In genomic region chr7:38215697-38216096, GRCm38 (mm10) we compare ENCODE assay signal across 18 mouse cellular contexts. TPM values are rescaled to one million over a fixed set of nuclear protein-coding genes. Genes with fewer than 3 reads are reported as not detected.
DNase-seq lines count a peak whose midpoint lies in the region; ATAC-seq lines count a peak whose summit lies in the region.
"Had no signal": no experiment of that assay in that cellular context is flagged by ENCODE, and none has a peak within 500 bp of the region (broad histone marks: within the 10 kb centered on the region; RNA-seq: fewer than 3 reads in every experiment).

No protein-coding gene starts in this region.

- ATAC-seq in megakaryocyte-erythroid progenitor cell, adult 5-6 weeks (replicated peaks; ENCODE audit: low FRiP score, low TSS enrichment, poor library complexity, severe bottlenecking) = 0 out of 2 replicates have a peak, but pooled peaks have one; percentile 16
- ATAC-seq: forebrain, embryonic 13.5 days; forebrain, embryonic 15.5 days; Patski had no signal

- DNase-seq in cerebellum, adult 9-10 months = peak; percentile 21
- DNase-seq in cerebellum, adult 9-11 months = no peak
- DNase-seq in heart, adult 11 months = peak; percentile 93
- no peak for DNase-seq in heart, postnatal 25 days (ENCODE audit: low spot score)
- DNase-seq in thymus, postnatal 0 days (ENCODE audit: low spot score) = peak; percentile 11
- DNase-seq in thymus, postnatal 14 days = no peak
- DNase-seq: adrenal gland, adult 8-10 months; adrenal gland, postnatal 14 days; adrenal gland, postnatal 36 days; B cell, adult 2 months; cerebellum, adult 11-12 months; cerebellum, adult 2 months; cerebellum, postnatal 10 days; cerebellum, postnatal 25 days had no signal

- intact Hi-C loops in heart, postnatal 25 days (cut with DNase I) = no loop called here

RNA-seq across cellular contexts. Expression of gene Plekhf1, which starts 12.1 kb away (rescaled TPM):
- 1 to 10 TPM; 9.5 to 9.9 TPM for total RNA-seq in heart, postnatal 25 days (2021)
- 8.1 and 8.8 TPM in 2 replicates for polyA plus RNA-seq in thymus, postnatal 0 days (2015; fragmentation: Nextera tagmentation; extraction: Ambion mirVana)
- total RNA-seq in megakaryocyte-erythroid progenitor cell, adult 5-6 weeks (2014; fragmentation: Nextera tagmentation) = 1.0 TPM in 1 of 2 replicates, not detected in the other
- total RNA-seq in megakaryocyte-erythroid progenitor cell, adult 5-6 weeks (2017) = 0.38 and 0.42 TPM in 2 replicates

RNA-seq across cellular contexts. Expression of gene 1600014C10Rik, which starts 32.7 kb away (rescaled TPM):
- total RNA-seq in heart, postnatal 25 days (2021) = 10 to 100 TPM; 30.7 to 34.4 TPM
- 52.8 and 59.9 TPM in 2 replicates for polyA plus RNA-seq in thymus, postnatal 0 days (2015; fragmentation: Nextera tagmentation; extraction: Ambion mirVana)
- total RNA-seq in megakaryocyte-erythroid progenitor cell, adult 5-6 weeks (2014; fragmentation: Nextera tagmentation) = 8.6 and 9.2 TPM in 2 replicates
- 4.9 and 9.2 TPM in 2 replicates for total RNA-seq in megakaryocyte-erythroid progenitor cell, adult 5-6 weeks (2017)

RNA-seq across cellular contexts. Expression of gene Pop4, which starts 55.5 kb away (rescaled TPM):
- 10 to 100 TPM; 11.7 to 12.5 TPM for total RNA-seq in heart, postnatal 25 days (2021)
- polyA plus RNA-seq in thymus, postnatal 0 days (2015; fragmentation: Nextera tagmentation; extraction: Ambion mirVana) = 57.9 and 58.9 TPM in 2 replicates
- total RNA-seq in megakaryocyte-erythroid progenitor cell, adult 5-6 weeks (2014; fragmentation: Nextera tagmentation) = 25.7 and 42.9 TPM in 2 replicates
- 50.6 and 65.2 TPM in 2 replicates for total RNA-seq in megakaryocyte-erythroid progenitor cell, adult 5-6 weeks (2017)

Comparison
In these comparisons a context has a peak if more than half of its experiments do, and no peak if none do; other contexts are left out.
1. DNase-seq: peak in cerebellum, adult 9-10 months (single experiment), heart, adult 11 months (single experiment) and thymus, postnatal 0 days (single experiment); none in cerebellum, adult 9-11 months (single experiment), heart, postnatal 25 days (single experiment) and thymus, postnatal 14 days (single experiment).
2. RNA of gene Plekhf1, which starts 12.1 kb away (total RNA-seq): 9.5 to 9.9 TPM in heart, postnatal 25 days; 0.38 to 1.0 TPM in megakaryocyte-erythroid progenitor cell, adult 5-6 weeks; every median in the first group is over 4 times any median in the second.